Mouse (Mus musculus) heart, adult 9 months (tissue): ENCODE results near the gene Hs6st2.

ENCODE experiments used
- DNase-seq, 2 experiments: peaks; one replicate each; pipeline ENCODE4 v3.0.0; 2022; ENCODE audit warnings: low spot score in 2 of 2

The Hs6st2 gene

GRCm38 (mm10) chrX:51681756-51682155, at the start of gene Hs6st2:
Hs6st2 (minus strand) TSS chrX:51681856.
- DNase-seq = no peak

- DNase-seq = no peak
Measured at GRCm38 (mm10) chrX:51714086-51714745, 32.6 kb upstream of the Hs6st2 start.

- no peak for DNase-seq
Measured at GRCm38 (mm10) chrX:51712996-51713395, 31.3 kb upstream of the Hs6st2 start.

- no peak for DNase-seq
Measured at GRCm38 (mm10) chrX:51702823-51703222, 21.2 kb upstream of the Hs6st2 start.

- DNase-seq = no peak
Measured at GRCm38 (mm10) chrX:51699079-51699478, 17.4 kb upstream of the Hs6st2 start.

- DNase-seq = no peak
Measured at GRCm38 (mm10) chrX:51686048-51686949, 4.6 kb upstream of the Hs6st2 start.

GRCm38 (mm10) chrX:51684336-51685056, 2.8 kb upstream of the Hs6st2 start:
- no peak for DNase-seq

- DNase-seq = no peak
Measured at GRCm38 (mm10) chrX:51681170-51681667, 437 bp downstream of the Hs6st2 start.

GRCm38 (mm10) chrX:51680428-51681169, 1.1 kb downstream of the Hs6st2 start:
- no peak for DNase-seq

- no peak for DNase-seq
Measured at GRCm38 (mm10) chrX:51679601-51680427, 1.8 kb downstream of the Hs6st2 start.

GRCm38 (mm10) chrX:51658236-51658635, 23.4 kb downstream of the Hs6st2 start:
- peak in 1 of 2 experiments; percentile 0 for DNase-seq

- DNase-seq = no peak
Measured at GRCm38 (mm10) chrX:51642661-51643257, 38.9 kb downstream of the Hs6st2 start.

GRCm38 (mm10) chrX:51635756-51636155, 45.9 kb downstream of the Hs6st2 start:
- DNase-seq = no peak

- no peak for DNase-seq
Measured at GRCm38 (mm10) chrX:51631376-51631775, 50.3 kb downstream of the Hs6st2 start.

- DNase-seq = no peak
Measured at GRCm38 (mm10) chrX:51614384-51615004, 67.2 kb downstream of the Hs6st2 start.

GRCm38 (mm10) chrX:51610743-51611142, 70.9 kb downstream of the Hs6st2 start:
- no peak for DNase-seq

GRCm38 (mm10) chrX:51606231-51606863, 75.3 kb downstream of the Hs6st2 start:
- DNase-seq = no peak

GRCm38 (mm10) chrX:51592751-51593150, 88.9 kb downstream of the Hs6st2 start:
- no peak for DNase-seq

- DNase-seq = no peak
Measured at GRCm38 (mm10) chrX:51590448-51591010, 91.1 kb downstream of the Hs6st2 start.
